Mouse (Mus musculus): ENCODE results near the gene Cmtm5. TPM values are rescaled to one million over a fixed set of nuclear protein-coding genes. Genes with fewer than 3 reads are reported as not detected.

Cmtm5 gene
- polyA plus RNA-seq (2014; fragmentation: Nextera tagmentation; extraction: Ambion mirVana) = 0.21 TPM in 1 of 2 replicates, not detected in the other

GRCm38 (mm10) chr14:54935904-54936830, at the start of gene Cmtm5:
TSS of gene Cmtm5 (plus strand) at chr14:54936261.
- no peak within 1 kb of the TSS for H3K9ac ChIP-seq (ENCODE audit: low read depth, low read length)
- no peak within 1 kb of the TSS for H3K4me3 ChIP-seq (ENCODE audit: low read depth, low read length)
- no peak within 1 kb of the TSS for H3K27ac ChIP-seq (ENCODE audit: low read depth, low read length)
- H3K9me3 ChIP-seq (ENCODE audit: control insufficient read depth, low read length) = no peaks in the 10 kb centered on the region
- H3K36me3 ChIP-seq (ENCODE audit: control insufficient read depth, insufficient read depth, low read length) = no peaks in the 10 kb centered on the region
- no peaks in the 10 kb centered on the region for H3K4me1 ChIP-seq (replicated peaks; ENCODE audit: control insufficient read depth, insufficient read depth, low read length)
- H3K27me3 ChIP-seq (replicated peaks; ENCODE audit: control insufficient read depth, insufficient read depth, low read length) = peaks cover 3% of the 10 kb centered on the region
- ATAC-seq (replicated peaks; ENCODE audit: low FRiP score) = no peak
- WGBS = 37% methylated on average over 8 of the region's 8 CpGs
- no peak within 1 kb of the TSS for H3K4me2 ChIP-seq
- no peak for DNase-seq (ENCODE audit: low spot score)

- peaks cover 9% of the 10 kb centered on the region; the same call in 1 of the 2 replicates for H3K4me1 ChIP-seq (replicated peaks; ENCODE audit: control insufficient read depth, insufficient read depth, low read length)
- H3K4me3 ChIP-seq (ENCODE audit: low read depth, low read length) = peak within 1 kb of the TSS; percentile 98
- no peaks in the 10 kb centered on the region for H3K27me3 ChIP-seq (replicated peaks; ENCODE audit: control insufficient read depth, insufficient read depth, low read length)
- H3K36me3 ChIP-seq (ENCODE audit: control insufficient read depth, insufficient read depth, low read length) = peaks cover 12% of the 10 kb centered on the region
- 91% methylated on average over 3 of the region's 3 CpGs for WGBS
- ATAC-seq (replicated peaks; ENCODE audit: low FRiP score) = no peak
- H3K9ac ChIP-seq (ENCODE audit: low read depth, low read length) = peak within 1 kb of the TSS; percentile 60
- no peak for DNase-seq (ENCODE audit: low spot score)
- peak within 1 kb of the TSS; percentile 74 for H3K4me2 ChIP-seq
- peak within 1 kb of the TSS; percentile 73 for H3K27ac ChIP-seq (ENCODE audit: low read depth, low read length)
- no peaks in the 10 kb centered on the region for H3K9me3 ChIP-seq (ENCODE audit: control insufficient read depth, low read length)
Observed at GRCm38 (mm10) chr14:54892200-54892599, 43.9 kb upstream of the Cmtm5 start, which contains the start of gene Pabpn1. TSS of gene Pabpn1 (plus strand) at chr14:54892500.

- Histone ChIP-seq H3K4me2 (peak overlapping the region; percentile 74), H3K4me3 (ENCODE audit: low read depth, low read length) (peak overlapping the region; percentile 98), H3K36me3 (ENCODE audit: control insufficient read depth, insufficient read depth, low read length) (peaks cover 22% of the 10 kb centered on the region), H3K9ac (ENCODE audit: low read depth, low read length) (peak overlapping the region; percentile 99), H3K27ac (ENCODE audit: low read depth, low read length) (peak overlapping the region; percentile 94), H3K4me1 (replicated peaks; ENCODE audit: control insufficient read depth, insufficient read depth, low read length) (peaks cover 9% of the 10 kb centered on the region), H3K9me3 (ENCODE audit: control insufficient read depth, low read length) (no peaks in the 10 kb centered on the region), H3K27me3 (replicated peaks; ENCODE audit: control insufficient read depth, insufficient read depth, low read length) (no peaks in the 10 kb centered on the region)
- WGBS = under 1% methylated on average over 38 of the region's 38 CpGs
- DNase-seq (ENCODE audit: low spot score) (peak; percentile 94), ATAC-seq (replicated peaks; ENCODE audit: low FRiP score) (peak; percentile 99)
Observed at GRCm38 (mm10) chr14:54893651-54894181, 42.3 kb upstream of the Cmtm5 start.

GRCm38 (mm10) chr14:54894296-54895151, 41.5 kb upstream of the Cmtm5 start:
- Histone ChIP-seq H3K4me3 (ENCODE audit: low read depth, low read length) (peak overlapping the region; percentile 98), H3K4me2 (peak overlapping the region; percentile 70), H3K9me3 (ENCODE audit: control insufficient read depth, low read length) (no peaks in the 10 kb centered on the region), H3K4me1 (replicated peaks; ENCODE audit: control insufficient read depth, insufficient read depth, low read length) (peaks cover 9% of the 10 kb centered on the region), H3K9ac (ENCODE audit: low read depth, low read length) (peak overlapping the region; percentile 99), H3K27me3 (replicated peaks; ENCODE audit: control insufficient read depth, insufficient read depth, low read length) (no peaks in the 10 kb centered on the region), H3K36me3 (ENCODE audit: control insufficient read depth, insufficient read depth, low read length) (peaks cover 24% of the 10 kb centered on the region), H3K27ac (ENCODE audit: low read depth, low read length) (peak overlapping the region; percentile 94)
- peak; percentile 62 for ATAC-seq (replicated peaks; ENCODE audit: low FRiP score)
- DNase-seq (ENCODE audit: low spot score) = peak; percentile 80
- WGBS = under 1% methylated on average over 54 of the region's 54 CpGs

- H3K9ac ChIP-seq (ENCODE audit: low read depth, low read length) = no peak overlapping the region
- H3K9me3 ChIP-seq (ENCODE audit: control insufficient read depth, low read length) = no peaks in the 10 kb centered on the region
- no peak overlapping the region for H3K4me2 ChIP-seq
- H3K4me3 ChIP-seq (ENCODE audit: low read depth, low read length) = no peak overlapping the region
- WGBS = 64% methylated on average over 2 of the region's 2 CpGs
- H3K27ac ChIP-seq (ENCODE audit: low read depth, low read length) = no peak overlapping the region
- no peaks in the 10 kb centered on the region for H3K27me3 ChIP-seq (replicated peaks; ENCODE audit: control insufficient read depth, insufficient read depth, low read length)
- ATAC-seq (replicated peaks; ENCODE audit: low FRiP score) (no peak), DNase-seq (ENCODE audit: low spot score) (no peak)
- H3K4me1 ChIP-seq (replicated peaks; ENCODE audit: control insufficient read depth, insufficient read depth, low read length) = peaks cover 9% of the 10 kb centered on the region
- peaks cover 24% of the 10 kb centered on the region for H3K36me3 ChIP-seq (ENCODE audit: control insufficient read depth, insufficient read depth, low read length)
Observed at GRCm38 (mm10) chr14:54897445-54897844, 38.6 kb upstream of the Cmtm5 start.

GRCm38 (mm10) chr14:54900383-54900782, 35.7 kb upstream of the Cmtm5 start:
- Histone ChIP-seq H3K4me1 (replicated peaks; ENCODE audit: control insufficient read depth, insufficient read depth, low read length) (peaks cover 7% of the 10 kb centered on the region), H3K9ac (ENCODE audit: low read depth, low read length) (no peak overlapping the region), H3K27me3 (replicated peaks; ENCODE audit: control insufficient read depth, insufficient read depth, low read length) (no peaks in the 10 kb centered on the region), H3K27ac (ENCODE audit: low read depth, low read length) (no peak overlapping the region; the same call in 1 of the 2 replicates), H3K9me3 (ENCODE audit: control insufficient read depth, low read length) (no peaks in the 10 kb centered on the region), H3K36me3 (ENCODE audit: control insufficient read depth, insufficient read depth, low read length) (peaks cover 24% of the 10 kb centered on the region), H3K4me3 (ENCODE audit: low read depth, low read length) (no peak overlapping the region), H3K4me2 (no peak overlapping the region)
- 0% methylated on average over 3 of the region's 3 CpGs for WGBS
- DNase-seq (ENCODE audit: low spot score) = no peak
- peak; percentile 60 for ATAC-seq (replicated peaks; ENCODE audit: low FRiP score)

GRCm38 (mm10) chr14:54903641-54904040, 32.4 kb upstream of the Cmtm5 start:
- Histone ChIP-seq H3K4me2 (no peak overlapping the region), H3K27me3 (replicated peaks; ENCODE audit: control insufficient read depth, insufficient read depth, low read length) (no peaks in the 10 kb centered on the region), H3K27ac (ENCODE audit: low read depth, low read length) (no peak overlapping the region), H3K4me3 (ENCODE audit: low read depth, low read length) (no peak overlapping the region), H3K4me1 (replicated peaks; ENCODE audit: control insufficient read depth, insufficient read depth, low read length) (no peaks in the 10 kb centered on the region), H3K36me3 (ENCODE audit: control insufficient read depth, insufficient read depth, low read length) (peaks cover 9% of the 10 kb centered on the region; the same call in 1 of the 2 replicates), H3K9ac (ENCODE audit: low read depth, low read length) (no peak overlapping the region), H3K9me3 (ENCODE audit: control insufficient read depth, low read length) (no peaks in the 10 kb centered on the region)
- DNase-seq (ENCODE audit: low spot score) = no peak
- 90% methylated on average over 4 of the region's 4 CpGs for WGBS
- no peak for ATAC-seq (replicated peaks; ENCODE audit: low FRiP score)

GRCm38 (mm10) chr14:54908682-54909081, 27.4 kb upstream of the Cmtm5 start:
- peaks cover 29% of the 10 kb centered on the region for H3K27me3 ChIP-seq (replicated peaks; ENCODE audit: control insufficient read depth, insufficient read depth, low read length)
- H3K9me3 ChIP-seq (ENCODE audit: control insufficient read depth, low read length) = no peaks in the 10 kb centered on the region
- no peak overlapping the region for H3K4me3 ChIP-seq (ENCODE audit: low read depth, low read length)
- no peak overlapping the region for H3K9ac ChIP-seq (ENCODE audit: low read depth, low read length)
- H3K4me1 ChIP-seq (replicated peaks; ENCODE audit: control insufficient read depth, insufficient read depth, low read length) = peaks cover 4% of the 10 kb centered on the region; the same call in 1 of the 2 replicates
- ATAC-seq (replicated peaks; ENCODE audit: low FRiP score) = no peak
- H3K27ac ChIP-seq (ENCODE audit: low read depth, low read length) = no peak overlapping the region
- 53% methylated on average over 7 of the region's 7 CpGs for WGBS
- H3K36me3 ChIP-seq (ENCODE audit: control insufficient read depth, insufficient read depth, low read length) = peaks cover 7% of the 10 kb centered on the region; the same call in 1 of the 2 replicates
- no peak for DNase-seq (ENCODE audit: low spot score)
- H3K4me2 ChIP-seq = no peak overlapping the region
